ENCODE assay signal across 27 mouse cellular contexts in genomic region chr10:108293620-108294195, GRCm38 (mm10). TPM values are rescaled to one million over a fixed set of nuclear protein-coding genes. Genes with fewer than 3 reads are reported as not detected.
DNase-seq lines count a peak whose midpoint lies in the region; ATAC-seq and TF ChIP-seq lines count a peak whose summit lies in the region.
"Had no signal": no experiment of that assay in that cellular context is flagged by ENCODE, and none has a peak within 500 bp of the region (broad histone marks: within the 10 kb centered on the region; RNA-seq: fewer than 3 reads in every experiment).

No protein-coding gene starts in this region.

- H3K9ac ChIP-seq in liver, postnatal 0 days (replicated peaks) = no peak overlapping the region
- H3K9ac ChIP-seq: embryonic facial prominence, embryonic 15.5 days; forebrain, embryonic 13.5 days; heart, embryonic 15.5 days; kidney, embryonic 15.5 days; liver, embryonic 14.5 days; lung, embryonic 14.5 days had no signal

- H3K4me1 ChIP-seq in liver, postnatal 0 days (ENCODE audit: insufficient read depth) = no peaks in the 10 kb centered on the region
- H3K4me1 ChIP-seq: embryonic facial prominence, embryonic 15.5 days; forebrain, embryonic 13.5 days; heart, embryonic 15.5 days; kidney, embryonic 15.5 days had no signal

- ATAC-seq in liver, postnatal 0 days = no peak
- ATAC-seq: forebrain, embryonic 13.5 days; hindbrain, embryonic 16.5 days; midbrain, embryonic 16.5 days had no signal

- TF ChIP-seq EP300 in liver, postnatal 0 days (IDR thresholded peaks at IDR 0.05; ENCODE audit: low read depth) = no peak

- no peaks in the 10 kb centered on the region for H3K9me3 ChIP-seq in liver, postnatal 0 days (ENCODE audit: low read length)
- H3K9me3 ChIP-seq: embryonic facial prominence, embryonic 15.5 days; forebrain, embryonic 13.5 days; heart, embryonic 15.5 days; kidney, embryonic 15.5 days had no signal

- DNase-seq in left cerebral cortex, postnatal 14 days (ENCODE audit: low spot score in 2 of 2) = peak; percentile 34 to 35
- no peak for DNase-seq in left cerebral cortex, postnatal 4 days
- DNase-seq in urinary bladder, postnatal 25 days (ENCODE audit: low spot score) = peak; percentile 16
- no peak for DNase-seq in urinary bladder, postnatal 10 days (ENCODE audit: low spot score)
- peak; percentile 37 for DNase-seq in brain, adult 2 months (ENCODE audit: low read depth, low spot score)
- peak; percentile 16 for DNase-seq in forelimb bud, embryonic 11.5 days (ENCODE audit: low read depth, low spot score)
- no peak for DNase-seq in adrenal gland, postnatal 36 days
- DNase-seq in liver, postnatal 0 days = no peak
- DNase-seq: adrenal gland, adult 8-10 months; cerebellum, adult 11 months; cerebellum, adult 9-11 months; embryo, embryonic 11 days; kidney, adult 18-20 months; kidney, postnatal 25 days; liver; lung, embryonic 14.5 days; lung, postnatal 36 days had no signal

- no peaks in the 10 kb centered on the region for H3K36me3 ChIP-seq in liver, postnatal 0 days (replicated peaks; ENCODE audit: insufficient read depth, low read length)
- H3K36me3 ChIP-seq: embryonic facial prominence, embryonic 15.5 days; heart, embryonic 15.5 days; kidney, embryonic 15.5 days had no signal

- intact Hi-C loops in left cerebral cortex, postnatal 14 days (cut with DNase I) = no loop called here
- intact Hi-C loops in left cerebral cortex, postnatal 4 days (cut with DNase I) = no loop called here

- no peak overlapping the region for H3K27ac ChIP-seq in liver, postnatal 0 days (ENCODE audit: low read depth)
- H3K27ac ChIP-seq: embryonic facial prominence, embryonic 15.5 days; forebrain, embryonic 13.5 days; heart, embryonic 15.5 days; kidney, embryonic 15.5 days; left cerebral cortex, adult 2 months; liver, embryonic 14.5 days had no signal

- TF ChIP-seq CTCF in liver, postnatal 0 days (IDR thresholded peaks at IDR 0.05; ENCODE audit: low read depth) = no peak

- 87% methylated on average over 16 of the region's 16 CpGs for WGBS in liver, postnatal 0 days (ENCODE audit: insufficient replicate concordance)

- no peaks in the 10 kb centered on the region for H3K27me3 ChIP-seq in liver, postnatal 0 days (ENCODE audit: insufficient read depth, low read length)
- H3K27me3 ChIP-seq: embryonic facial prominence, embryonic 15.5 days; forebrain, embryonic 13.5 days; heart, embryonic 15.5 days; kidney, embryonic 15.5 days had no signal

- H3K4me3 ChIP-seq in liver, postnatal 0 days (ENCODE audit: low read depth, low read length) = no peak overlapping the region
- H3K4me3 ChIP-seq: embryonic facial prominence, embryonic 15.5 days; forebrain, embryonic 13.5 days; heart, embryonic 15.5 days; kidney, embryonic 15.5 days; left cerebral cortex, adult 2 months had no signal

- no peak overlapping the region for H3K4me2 ChIP-seq in liver, postnatal 0 days (ENCODE audit: low read depth, low read length)
- H3K4me2 ChIP-seq: embryonic facial prominence, embryonic 15.5 days; forebrain, embryonic 13.5 days; heart, embryonic 15.5 days; kidney, embryonic 15.5 days; lung, embryonic 14.5 days; midbrain, embryonic 11.5 days had no signal

RNA-seq across cellular contexts. Expression of gene Pawr, which starts 38.2 kb away (rescaled TPM):
- 1 to 10 TPM; 2.6 to 3.2 TPM for total RNA-seq in left cerebral cortex, postnatal 14 days (2021)
- total RNA-seq in left cerebral cortex, postnatal 4 days (2021) = 1 to 10 TPM; 2.9 to 3.9 TPM
- total RNA-seq in adrenal gland, postnatal 36 days (2021) = 10 to 100 TPM; 10.7 to 13.0 TPM
- 3.5 and 4.9 TPM in 2 replicates for polyA plus RNA-seq in liver, postnatal 0 days (2015; fragmentation: Nextera tagmentation; extraction: Ambion mirVana)
- total RNA-seq: neutrophil, adult 5-6 weeks had no signal

Comparison
In these comparisons a context has a peak if more than half of its experiments do, and no peak if none do; other contexts are left out.
1. DNase-seq: peak in left cerebral cortex, postnatal 14 days (2 of 2), urinary bladder, postnatal 25 days (single experiment), brain, adult 2 months (single experiment) and forelimb bud, embryonic 11.5 days (single experiment); none in left cerebral cortex, postnatal 4 days (single experiment), urinary bladder, postnatal 10 days (single experiment), adrenal gland, postnatal 36 days (0 of 2) and liver, postnatal 0 days (single experiment).